Mouse (Mus musculus) heart, adult 9 months (tissue): ENCODE data around the gene Otof.

Experiments used
- DNase-seq, 2 experiments: peaks; one replicate each; pipeline ENCODE4 v3.0.0; 2022; ENCODE audit warnings: low spot score in 2 of 2

Gene Otof

DNA sequence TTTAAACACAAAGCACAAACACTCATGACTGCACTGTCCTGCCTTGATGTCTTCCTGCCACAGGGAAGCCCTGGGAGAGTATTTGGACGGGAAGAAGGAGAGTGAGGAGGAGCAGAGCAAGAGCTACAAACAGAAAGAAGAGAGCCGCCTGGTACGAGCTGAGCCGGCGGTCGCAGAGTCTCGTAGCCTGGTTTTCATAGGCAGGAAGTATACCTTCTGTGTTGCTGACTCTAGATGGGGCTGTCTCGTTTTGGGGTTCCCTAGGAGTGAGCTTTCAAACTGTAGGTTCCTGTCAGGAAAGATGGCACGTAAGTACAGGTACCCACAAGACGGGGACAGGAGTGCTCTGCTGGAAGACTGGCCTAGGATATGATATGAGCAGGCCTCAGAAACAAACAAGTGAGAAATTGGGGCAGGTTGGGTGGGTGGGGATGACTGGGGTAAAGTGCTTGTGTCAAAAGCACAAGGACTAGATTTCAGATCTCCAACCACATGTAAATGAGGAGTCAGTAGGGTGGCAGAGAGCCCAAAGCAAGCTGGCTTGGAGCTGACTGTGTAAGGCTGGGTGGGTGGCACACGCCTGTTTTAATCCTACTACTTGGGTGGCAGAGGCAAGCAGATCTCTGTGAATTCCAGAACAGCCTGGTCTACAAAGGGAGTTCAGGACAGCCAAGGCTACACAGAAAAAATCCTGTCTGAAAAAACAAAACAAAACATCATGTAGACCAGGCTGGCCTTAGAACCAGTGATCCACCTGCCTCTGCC is 119.9 kb downstream of the Otof start:
- DNase-seq, result no peak

DNA sequence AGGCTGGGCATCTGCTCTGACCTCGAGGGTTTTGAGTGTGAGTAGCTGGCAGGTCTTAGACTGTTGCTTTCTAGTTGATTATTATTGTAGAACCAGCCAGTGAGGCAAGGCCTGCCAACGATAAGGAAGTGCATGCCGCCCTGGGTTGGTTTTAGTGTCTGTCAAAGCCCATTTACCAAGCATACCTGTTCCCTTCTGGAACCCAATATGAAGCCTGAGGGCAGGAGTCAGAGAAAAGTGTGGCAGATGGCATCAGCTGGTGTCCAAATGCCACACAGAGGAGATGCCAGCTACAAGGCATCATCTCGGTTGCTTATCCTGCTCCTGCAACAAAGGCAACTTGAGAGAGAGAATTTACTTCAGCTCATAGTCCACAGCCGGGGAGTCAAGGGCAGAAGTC is 120.9 kb downstream of the Otof start:
- no peak for DNase-seq
